Comparison of ENCODE assay signal across 10 mouse cellular contexts in genomic region chr12:111238778-111239177, GRCm38 (mm10). TPM values are rescaled to one million over a fixed set of nuclear protein-coding genes. Genes with fewer than 3 reads are reported as not detected.
A peak's percentile ranks its signal among the peaks of the same experiment; 100 is the strongest.
DNase-seq lines count a peak whose midpoint lies in the region; ATAC-seq and TF ChIP-seq lines count a peak whose summit lies in the region.
"Had no signal": no experiment of that assay in that cellular context is flagged by ENCODE, and none has a peak within 500 bp of the region (broad histone marks: within the 10 kb centered on the region; RNA-seq: fewer than 3 reads in every experiment).

No protein-coding gene starts in this region.

- H3K4me1 ChIP-seq in heart, embryonic 16.5 days (ENCODE audit: control insufficient read depth, insufficient read depth, low read length): peaks cover 13% of the 10 kb centered on the region
- no peaks in the 10 kb centered on the region for H3K4me1 ChIP-seq in hindbrain, embryonic 11.5 days (replicated peaks; ENCODE audit: control insufficient read depth, insufficient read depth, low read length)
- H3K4me1 ChIP-seq in limb, embryonic 14.5 days (ENCODE audit: control insufficient read depth, insufficient read depth, low read length): peaks cover 6% of the 10 kb centered on the region
- peaks cover 19% of the 10 kb centered on the region for H3K4me1 ChIP-seq in heart, embryonic 10.5 days

- intact Hi-C loops in heart, postnatal 14 days (cut with DNase I): no loop called here

- no peak for TF ChIP-seq POLR2A in limb, embryonic 14.5 days (IDR thresholded peaks at IDR 0.05; ENCODE audit: borderline replicate concordance, extremely low read depth, insufficient read depth, insufficient read length)

- peak; percentile 50; the same call in 1 of the 2 replicates for ATAC-seq in heart, embryonic 16.5 days (replicated peaks; ENCODE audit: extremely low read depth, insufficient read depth, low FRiP score)
- ATAC-seq in hindbrain, embryonic 11.5 days (ENCODE audit: low FRiP score): no peak
- peak; percentile 37; the same call in 1 of the 2 replicates for ATAC-seq in limb, embryonic 14.5 days (ENCODE audit: low FRiP score, low read depth)

- no peak overlapping the region for H3K9ac ChIP-seq in heart, embryonic 16.5 days (ENCODE audit: low read length)
- H3K9ac ChIP-seq in hindbrain, embryonic 11.5 days (ENCODE audit: low read depth, low read length): no peak overlapping the region
- no peak overlapping the region for H3K9ac ChIP-seq in limb, embryonic 14.5 days (ENCODE audit: low read depth, low read length, severe bottlenecking)

- WGBS in heart, embryonic 16.5 days: 55% methylated on average over 4 of the region's 4 CpGs
- WGBS in hindbrain, embryonic 11.5 days: 58% methylated on average over 4 of the region's 4 CpGs
- WGBS in limb, embryonic 14.5 days: 47% methylated on average over 4 of the region's 4 CpGs
- 52% methylated on average over 4 of the region's 4 CpGs for WGBS in heart, embryonic 10.5 days

- no peaks in the 10 kb centered on the region for H3K27me3 ChIP-seq in heart, embryonic 16.5 days (ENCODE audit: control insufficient read depth, insufficient read depth, low read length)
- no peaks in the 10 kb centered on the region for H3K27me3 ChIP-seq in hindbrain, embryonic 11.5 days (ENCODE audit: control insufficient read depth, insufficient read depth, low read length)
- no peaks in the 10 kb centered on the region for H3K27me3 ChIP-seq in limb, embryonic 14.5 days (ENCODE audit: control insufficient read depth, insufficient read depth, low read length)
- H3K27me3 ChIP-seq in heart, embryonic 10.5 days (ENCODE audit: insufficient read depth, poor library complexity, severe bottlenecking): no peaks in the 10 kb centered on the region
- H3K27me3 ChIP-seq: megakaryocyte, embryonic 14.5 days had no signal

- H3K9me3 ChIP-seq in heart, embryonic 16.5 days (replicated peaks; ENCODE audit: control insufficient read depth, low read length): no peaks in the 10 kb centered on the region; the same call in 1 of the 2 replicates
- H3K9me3 ChIP-seq in hindbrain, embryonic 11.5 days (ENCODE audit: control insufficient read depth, low read length): no peaks in the 10 kb centered on the region
- no peaks in the 10 kb centered on the region for H3K9me3 ChIP-seq in limb, embryonic 14.5 days (ENCODE audit: control insufficient read depth, low read length)
- no peaks in the 10 kb centered on the region for H3K9me3 ChIP-seq in heart, embryonic 10.5 days
- H3K9me3 ChIP-seq: megakaryocyte, embryonic 14.5 days had no signal

- H3K36me3 ChIP-seq in heart, embryonic 16.5 days (ENCODE audit: control insufficient read depth, insufficient read depth): peaks cover 7% of the 10 kb centered on the region; the same call in 1 of the 2 replicates
- H3K36me3 ChIP-seq in hindbrain, embryonic 11.5 days (ENCODE audit: control insufficient read depth, insufficient read depth, low read length): no peaks in the 10 kb centered on the region; the same call in 1 of the 2 replicates
- peaks cover 31% of the 10 kb centered on the region for H3K36me3 ChIP-seq in limb, embryonic 14.5 days (ENCODE audit: control insufficient read depth, insufficient read depth, low read length)
- peaks cover 43% of the 10 kb centered on the region for H3K36me3 ChIP-seq in heart, embryonic 10.5 days

- peak overlapping the region; percentile 9; the same call in 1 of the 2 replicates for H3K27ac ChIP-seq in heart, embryonic 16.5 days (ENCODE audit: low read length)
- H3K27ac ChIP-seq in hindbrain, embryonic 11.5 days (ENCODE audit: low read depth, low read length): no peak overlapping the region
- H3K27ac ChIP-seq in limb, embryonic 14.5 days (replicated peaks; ENCODE audit: low read depth, low read length): 0 out of 2 replicates have a peak overlapping the region, but pooled peaks have one; percentile 35
- no peak overlapping the region for H3K27ac ChIP-seq in heart, embryonic 10.5 days

- H3K4me3 ChIP-seq in heart, embryonic 16.5 days (ENCODE audit: low read length): no peak overlapping the region
- no peak overlapping the region for H3K4me3 ChIP-seq in hindbrain, embryonic 11.5 days (ENCODE audit: low read depth, low read length)
- no peak overlapping the region for H3K4me3 ChIP-seq in limb, embryonic 14.5 days (replicated peaks; ENCODE audit: low read length)
- H3K4me3 ChIP-seq in heart, embryonic 10.5 days: no peak overlapping the region
- H3K4me3 ChIP-seq: megakaryocyte, embryonic 14.5 days had no signal

- no peak for DNase-seq in heart, postnatal 14 days
- DNase-seq in brain, adult 2 months (ENCODE audit: low read depth, low spot score): peak; percentile 73
- DNase-seq in hindbrain, embryonic 11.5 days (ENCODE audit: low spot score): peak; percentile 21
- peak; percentile 58 for DNase-seq in limb, embryonic 14.5 days (ENCODE audit: low spot score)
- no peak for DNase-seq in gastrocnemius, adult 8-10 months (ENCODE audit: low spot score in 2 of 2)
- no peak for DNase-seq in heart, embryonic 10.5 days (ENCODE audit: low spot score)
- DNase-seq in ovary, adult 18-20 months (ENCODE audit: low spot score): no peak

- no peak overlapping the region for H3K4me2 ChIP-seq in heart, embryonic 16.5 days (ENCODE audit: low read depth, low read length)
- no peak overlapping the region for H3K4me2 ChIP-seq in hindbrain, embryonic 11.5 days (replicated peaks; ENCODE audit: low read depth, low read length)
- H3K4me2 ChIP-seq in limb, embryonic 14.5 days (replicated peaks; ENCODE audit: low read depth, low read length, severe bottlenecking): no peak overlapping the region

RNA-seq across cellular contexts. Expression of gene Amn, which starts 32.1 kb away (rescaled TPM):
- polyA plus RNA-seq in heart, embryonic 16.5 days (2015; fragmentation: Nextera tagmentation; extraction: Ambion mirVana): 1.8 and 2.4 TPM in 2 replicates
- total RNA-seq in heart, postnatal 14 days (2021): not detected
- 0.76 TPM in 1 of 2 replicates, not detected in the other for polyA plus RNA-seq in hindbrain, embryonic 11.5 days (2014; fragmentation: Nextera tagmentation; extraction: Ambion mirVana)
- 1.4 and 1.7 TPM in 2 replicates for polyA plus RNA-seq in limb, embryonic 14.5 days (2012; rRNA removed)
- 0.55 and 0.97 TPM in 2 replicates for polyA plus RNA-seq in limb, embryonic 14.5 days (2014; fragmentation: Nextera tagmentation; extraction: Ambion mirVana)
- not detected for total RNA-seq in gastrocnemius, adult 8-10 months (2022)
- polyA plus RNA-seq in heart, embryonic 10.5 days (2016; fragmentation: Nextera tagmentation; extraction: Ambion mirVana): 2.7 and 3.2 TPM in 2 replicates

RNA-seq across cellular contexts. Expression of gene 4930595D18Rik, which starts 54.5 kb away (rescaled TPM):
- not detected in 2 replicates for polyA plus RNA-seq in heart, embryonic 16.5 days (2015; fragmentation: Nextera tagmentation; extraction: Ambion mirVana)
- total RNA-seq in heart, postnatal 14 days (2021): not detected
- polyA plus RNA-seq in hindbrain, embryonic 11.5 days (2014; fragmentation: Nextera tagmentation; extraction: Ambion mirVana): not detected in 2 replicates
- 0.08 and 0.18 TPM in 2 replicates for polyA plus RNA-seq in limb, embryonic 14.5 days (2012; rRNA removed)
- polyA plus RNA-seq in limb, embryonic 14.5 days (2014; fragmentation: Nextera tagmentation; extraction: Ambion mirVana): not detected in 2 replicates
- not detected for total RNA-seq in gastrocnemius, adult 8-10 months (2022)
- not detected in 2 replicates for polyA plus RNA-seq in heart, embryonic 10.5 days (2016; fragmentation: Nextera tagmentation; extraction: Ambion mirVana)
- polyA plus RNA-seq: heart, embryonic 14.5 days had no signal

Comparison
In these comparisons a context has a peak if more than half of its experiments do, and no peak if none do; other contexts are left out.
1. H3K27ac ChIP-seq: peak in heart, embryonic 16.5 days (single experiment) and limb, embryonic 14.5 days (single experiment); none in hindbrain, embryonic 11.5 days (single experiment) and heart, embryonic 10.5 days (single experiment).
2. DNase-seq: peak in brain, adult 2 months (single experiment), hindbrain, embryonic 11.5 days (single experiment) and limb, embryonic 14.5 days (single experiment); none in heart, postnatal 14 days (0 of 2), gastrocnemius, adult 8-10 months (0 of 2), heart, embryonic 10.5 days (single experiment) and ovary, adult 18-20 months (single experiment).